Mouse (Mus musculus): Measurements from ENCODE around the gene Gm10197. TPM values are rescaled to one million over a fixed set of nuclear protein-coding genes. Genes with fewer than 3 reads are reported as not detected.

Gm10197 gene
- total RNA-seq, 2 experiments from 2014 or later: not detected

DNA sequence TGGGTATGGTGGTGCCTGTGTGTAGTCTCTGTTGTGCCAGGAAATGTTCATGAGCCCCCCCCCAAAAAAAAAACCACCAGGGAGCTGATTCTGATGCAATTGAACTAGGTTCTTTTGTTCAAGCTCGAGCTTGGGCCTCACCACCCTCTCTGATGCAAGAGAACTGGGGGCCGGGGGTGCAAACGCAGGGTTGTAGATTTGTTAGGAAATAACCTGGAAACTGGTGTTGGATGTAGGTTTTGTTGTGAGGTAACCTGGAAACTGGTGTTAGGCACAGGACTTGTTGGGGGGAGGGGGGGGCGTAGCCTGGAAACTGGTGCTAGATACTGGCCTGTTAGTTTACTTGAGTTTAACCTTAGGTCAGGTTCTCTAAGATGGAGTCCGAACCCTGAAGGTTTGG is 20.2 kb upstream of the Gm10197 start:
- no peak for TF ChIP-seq CTCF (IDR thresholded peaks at IDR 0.05)
- Histone ChIP-seq H3K4me3 (no peak overlapping the region; the same call in 1 of the 2 replicates), H3K27ac (no peak overlapping the region)
- intact Hi-C loops (cut with DNase I): loop anchor here (5.0 kb wide), 1 partner anchor 256 kb away; no protein-coding TSS in a partner anchor
- DNase-seq (ENCODE audit: extremely low spot score in 1 of 2, low spot score in 2 of 2): no peak

- Histone ChIP-seq H3K4me3 (peak overlapping the region; percentile 85), H3K27ac (peak overlapping the region; percentile 87)
- no peak for TF ChIP-seq CTCF (IDR thresholded peaks at IDR 0.05)
- intact Hi-C loops (cut with DNase I): loop anchor here (5.0 kb wide), 1 partner anchor 256 kb away; no protein-coding TSS in a partner anchor
- no peak for DNase-seq (ENCODE audit: extremely low spot score in 1 of 2, low spot score in 2 of 2)
Observed at GRCm38 (mm10) chr19:53391386-53391785, 19.8 kb upstream of the Gm10197 start.

DNA sequence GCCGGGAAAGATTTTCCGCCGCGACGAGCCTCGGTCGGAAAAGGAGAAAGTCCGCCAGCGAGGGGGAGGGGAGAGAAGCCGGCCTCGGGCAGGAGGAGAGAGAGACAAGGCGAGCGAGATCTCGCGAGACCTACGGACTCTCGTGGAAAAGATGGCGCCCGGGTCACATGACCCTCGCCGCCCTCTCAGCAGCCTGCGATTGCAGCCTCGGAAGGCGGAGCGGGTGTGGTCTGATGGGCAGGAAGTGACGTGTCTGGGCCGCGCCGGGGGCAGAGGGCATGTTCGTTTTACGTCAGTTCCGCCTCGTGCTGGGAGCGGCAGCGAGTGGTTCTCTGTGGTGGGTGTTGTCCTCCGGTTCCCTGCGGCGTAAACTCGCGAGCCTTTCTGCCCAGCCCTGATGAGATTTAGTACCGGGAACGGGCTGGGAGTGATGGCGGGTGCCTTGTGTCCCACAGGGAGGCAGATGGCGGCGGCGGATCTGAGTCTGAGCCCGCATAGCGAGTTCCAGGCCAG is 19.0 kb upstream of the Gm10197 start, which contains the start of gene Smndc1:
Gene Smndc1, minus strand, starts transcription at position 84 of the 513 bp plus-strand sequence.
- DNase-seq (ENCODE audit: extremely low spot score in 1 of 2, low spot score in 2 of 2): peak; percentile 99
- Histone ChIP-seq H3K4me3 (peak within 1 kb of the TSS; percentile 85), H3K27ac (peak within 1 kb of the TSS; percentile 97)
- intact Hi-C loops (cut with DNase I): loop anchor here (5.0 kb wide), 1 partner anchor 257 kb away; no protein-coding TSS in a partner anchor
- no peak for TF ChIP-seq CTCF (IDR thresholded peaks at IDR 0.05)

GRCm38 (mm10) chr19:53389851-53390431 is 18.4 kb upstream of the Gm10197 start:
- Histone ChIP-seq H3K4me3 (peak overlapping the region; percentile 85), H3K27ac (peak overlapping the region; percentile 97)
- DNase-seq (ENCODE audit: extremely low spot score in 1 of 2, low spot score in 2 of 2): no peak
- no peak for TF ChIP-seq CTCF (IDR thresholded peaks at IDR 0.05)
- intact Hi-C loops (cut with DNase I): loop anchor here (2.0 to 5.0 kb wide), 2 partner anchors 15 to 257 kb away; no protein-coding TSS in a partner anchor

GRCm38 (mm10) chr19:53389417-53389816 is 17.9 kb upstream of the Gm10197 start:
- Histone ChIP-seq H3K27ac (peak overlapping the region; percentile 97; the same call in 1 of the 2 replicates), H3K4me3 (peak overlapping the region; percentile 85)
- no peak for DNase-seq (ENCODE audit: extremely low spot score in 1 of 2, low spot score in 2 of 2)
- TF ChIP-seq CTCF (IDR thresholded peaks at IDR 0.05): no peak
- intact Hi-C loops (cut with DNase I): loop anchor here (2.0 kb wide), 1 partner anchor 15 kb away; no protein-coding TSS in a partner anchor

GRCm38 (mm10) chr19:53383336-53383735 is 11.8 kb upstream of the Gm10197 start:
- Histone ChIP-seq H3K4me3 (no peak overlapping the region), H3K27ac (no peak overlapping the region)

DNA sequence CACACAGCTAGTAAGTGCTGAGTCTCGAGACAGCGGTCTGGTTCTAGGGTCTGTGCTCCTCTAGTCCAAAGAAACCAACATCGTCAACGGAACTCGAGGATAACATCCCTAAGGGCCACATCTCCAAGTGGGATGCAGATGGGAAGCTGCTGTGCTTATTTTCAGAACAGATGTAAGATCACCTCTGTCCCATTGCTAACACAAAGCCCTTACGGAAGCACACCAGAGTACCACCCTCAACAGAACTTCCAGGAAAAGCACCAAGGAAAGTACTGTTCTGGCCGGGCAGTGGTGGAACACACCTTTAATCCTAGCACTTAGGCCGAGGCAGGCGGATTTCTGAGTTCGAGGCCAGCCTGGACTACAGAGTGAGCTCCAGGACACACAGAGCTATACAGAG is 6.9 kb upstream of the Gm10197 start:
- Histone ChIP-seq H3K4me3 (no peak overlapping the region), H3K27ac (no peak overlapping the region)
- no peak for DNase-seq (ENCODE audit: extremely low spot score in 1 of 2, low spot score in 2 of 2)
- intact Hi-C loops (cut with DNase I): no loop called here
- no peak for TF ChIP-seq CTCF (IDR thresholded peaks at IDR 0.05)

More at GRCm38 (mm10) chr19:53383336-53383735, 11.8 kb upstream of the Gm10197 start:
- TF ChIP-seq CTCF (IDR thresholded peaks at IDR 0.05): no peak
- intact Hi-C loops (cut with DNase I): no loop called here
- DNase-seq (ENCODE audit: extremely low spot score in 1 of 2, low spot score in 2 of 2): no peak

DNA sequence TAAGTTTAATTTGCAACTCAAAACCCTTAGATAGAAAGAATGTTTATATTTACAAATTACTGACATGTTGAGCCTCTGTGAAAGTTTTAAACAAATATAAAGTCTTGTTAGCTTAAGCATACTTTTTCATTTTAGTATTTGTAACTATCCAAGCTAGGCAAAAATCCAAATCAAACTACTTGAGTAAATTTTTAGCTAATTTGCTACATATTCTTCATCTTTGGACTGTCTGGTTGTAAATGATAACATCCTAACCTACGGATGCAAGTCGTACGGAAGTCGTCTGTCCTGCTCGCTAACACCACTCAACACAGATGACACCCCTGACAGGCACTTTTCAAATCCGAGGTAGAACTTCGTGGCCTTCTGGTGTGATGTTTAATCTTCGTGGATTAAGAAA is 6.1 kb upstream of the Gm10197 start:
- no peak overlapping the region for H3K27ac ChIP-seq
- H3K4me3 ChIP-seq: no peak overlapping the region
- no peak for DNase-seq (ENCODE audit: extremely low spot score in 1 of 2, low spot score in 2 of 2)
- intact Hi-C loops (cut with DNase I): no loop called here
- no peak for TF ChIP-seq CTCF (IDR thresholded peaks at IDR 0.05)

DNA sequence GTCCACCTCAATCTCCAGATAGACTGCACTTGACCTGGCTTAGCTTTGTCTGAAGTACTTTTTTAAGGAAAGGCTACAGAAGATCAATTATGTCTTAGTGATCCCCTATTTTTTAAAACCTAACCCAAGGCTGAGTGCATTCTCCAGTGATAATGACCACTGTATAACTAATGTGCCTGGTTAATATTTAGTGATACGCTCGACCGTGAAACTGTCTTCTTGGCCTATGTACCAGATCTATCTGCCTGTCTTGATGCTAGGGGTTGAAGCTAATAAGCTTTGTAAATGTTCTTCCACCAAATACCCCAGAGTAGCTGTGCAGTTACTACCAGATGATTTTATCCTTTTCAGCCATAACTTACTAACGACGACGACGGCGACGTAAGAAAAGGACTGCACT is 4.2 kb upstream of the Gm10197 start:
- Histone ChIP-seq H3K27ac (no peak overlapping the region), H3K4me3 (no peak overlapping the region)
- intact Hi-C loops (cut with DNase I): loop anchor here (2.0 kb wide), 1 partner anchor 13 kb away; no protein-coding TSS in a partner anchor
- no peak for TF ChIP-seq CTCF (IDR thresholded peaks at IDR 0.05)
- DNase-seq (ENCODE audit: extremely low spot score in 1 of 2, low spot score in 2 of 2): no peak

DNA sequence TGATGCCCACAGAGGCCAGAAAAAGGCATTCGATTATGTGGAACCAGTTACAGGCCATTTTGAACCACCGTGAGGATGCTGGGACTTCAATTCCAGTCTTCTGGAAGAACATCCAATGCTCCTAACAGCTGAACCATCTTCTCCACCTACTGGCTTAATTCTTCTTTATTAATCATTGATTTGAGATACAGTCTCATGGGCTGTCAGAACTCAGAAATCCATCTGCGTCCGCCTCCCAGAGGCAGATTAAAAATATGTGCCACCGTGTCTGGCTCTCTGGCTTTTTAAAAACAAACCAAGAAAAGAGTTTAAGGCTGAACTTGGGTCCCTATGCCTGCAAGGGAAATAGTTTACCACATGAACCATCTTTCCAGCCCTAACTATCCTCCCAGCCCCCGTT is 3.7 kb upstream of the Gm10197 start:
- no peak for DNase-seq (ENCODE audit: extremely low spot score in 1 of 2, low spot score in 2 of 2)
- intact Hi-C loops (cut with DNase I): loop anchor here (2.0 kb wide), 1 partner anchor 14 kb away; no protein-coding TSS in a partner anchor

GRCm38 (mm10) chr19:53373570-53373969 is 2.0 kb upstream of the Gm10197 start:
- DNase-seq (ENCODE audit: extremely low spot score in 1 of 2, low spot score in 2 of 2): no peak
- intact Hi-C loops (cut with DNase I): no loop called here
- Histone ChIP-seq H3K4me3 (no peak overlapping the region), H3K27ac (no peak overlapping the region)
- no peak for TF ChIP-seq CTCF (IDR thresholded peaks at IDR 0.05)

More for the DNA sequence above, 3.7 kb upstream of the Gm10197 start:
- TF ChIP-seq CTCF (IDR thresholded peaks at IDR 0.05): no peak
- no peak overlapping the region for H3K27ac ChIP-seq
- H3K4me3 ChIP-seq: no peak overlapping the region

DNA sequence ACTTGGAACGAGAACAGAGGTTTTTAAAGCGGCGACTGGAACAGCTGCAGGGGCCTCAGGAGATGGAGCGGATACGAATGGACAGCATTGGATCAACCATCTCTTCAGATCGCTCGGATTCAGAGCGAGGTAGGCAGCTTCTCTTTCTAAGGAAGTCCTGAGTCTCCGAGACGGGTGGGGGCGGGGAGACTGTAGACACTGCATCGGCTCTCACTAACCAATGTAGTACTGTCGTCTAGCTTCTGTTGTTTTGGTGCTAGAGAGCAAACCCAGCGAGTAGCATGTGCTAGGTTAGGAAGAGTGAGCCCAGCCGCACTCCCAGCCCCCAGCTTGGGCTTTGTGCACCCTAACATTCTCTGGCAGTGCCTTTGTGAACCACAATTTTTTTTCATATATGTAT is 1.3 kb downstream of the Gm10197 start:
- intact Hi-C loops (cut with DNase I): no loop called here
- no peak for DNase-seq (ENCODE audit: extremely low spot score in 1 of 2, low spot score in 2 of 2)
- TF ChIP-seq CTCF (IDR thresholded peaks at IDR 0.05): no peak
- H3K4me3 ChIP-seq: no peak overlapping the region
- peak overlapping the region; percentile 37; the same call in 1 of the 2 replicates for H3K27ac ChIP-seq

All from left cerebral cortex, adult 2 months (tissue).